Mouse (Mus musculus): ENCODE measurements at regions not wholly inside any gene's neighbourhood (a gene's known extent, or its start where the extent isn't known, plus 50 kb on each side); places are given as distances from the start of the nearest gene placed in this dataset.

GRCm38 (mm10) chr11:22631606-22632313 is 119.9 kb downstream of the Tmem17 start:
- Histone ChIP-seq H3K79me2 (ENCODE audit: control insufficient read depth, insufficient read depth) (no peaks in the 10 kb centered on the region), H3K27me3 (ENCODE audit: control insufficient read depth, insufficient read depth, insufficient read length) (no peaks in the 10 kb centered on the region), H3ac (ENCODE audit: control insufficient read depth, insufficient read length) (no peak overlapping the region), H3K4me2 (ENCODE audit: low read depth) (peak overlapping the region; percentile 63), H3K4me3 (no peak overlapping the region), H3K36me3 (ENCODE audit: control insufficient read depth, insufficient read depth) (no peaks in the 10 kb centered on the region)
- no peak for TF ChIP-seq POLR2A (IDR thresholded peaks at IDR 0.05; ENCODE audit: insufficient read length, low read depth)
- peak; percentile 75 for TF ChIP-seq USF1 (IDR thresholded peaks at IDR 0.05; ENCODE audit: low read depth)

GRCm38 (mm10) chr11:22632314-22632700 is 120.4 kb downstream of the Tmem17 start:
- peak overlapping the region; percentile 63 for H3K4me2 ChIP-seq (ENCODE audit: low read depth)
- H3K36me3 ChIP-seq (ENCODE audit: control insufficient read depth, insufficient read depth), result no peaks in the 10 kb centered on the region
- no peak overlapping the region for H3K4me3 ChIP-seq
- H3ac ChIP-seq (ENCODE audit: control insufficient read depth, insufficient read length), result no peak overlapping the region
- no peak for TF ChIP-seq E2F4 (IDR thresholded peaks at IDR 0.05; ENCODE audit: insufficient read depth)
- no peak for TF ChIP-seq POLR2AphosphoS2 (IDR thresholded peaks at IDR 0.05; ENCODE audit: insufficient read length, low read depth)
- TF ChIP-seq MAX (IDR thresholded peaks at IDR 0.05; ENCODE audit: low read depth), result no peak
- no peak for TF ChIP-seq TCF3 (IDR thresholded peaks at IDR 0.05; ENCODE audit: insufficient read length, low read depth)
- TF ChIP-seq MYOG (IDR thresholded peaks at IDR 0.05; ENCODE audit: control insufficient read depth in 1 of 3, insufficient read depth in 1 of 3, insufficient read length in 2 of 3, low read depth in 2 of 3), result no peak
- no peak for TF ChIP-seq REST (IDR thresholded peaks at IDR 0.05; ENCODE audit: insufficient read depth, insufficient read length)
- H3K79me2 ChIP-seq (ENCODE audit: control insufficient read depth, insufficient read depth), result no peaks in the 10 kb centered on the region
- no peaks in the 10 kb centered on the region for H3K27me3 ChIP-seq (ENCODE audit: control insufficient read depth, insufficient read depth, insufficient read length)

- Histone ChIP-seq H3K79me2 (ENCODE audit: control insufficient read depth, insufficient read depth) (no peaks in the 10 kb centered on the region), H3K36me3 (ENCODE audit: control insufficient read depth, insufficient read depth) (no peaks in the 10 kb centered on the region), H3K4me2 (ENCODE audit: low read depth) (peak overlapping the region; percentile 63), H3K4me3 (no peak overlapping the region), H3K27me3 (ENCODE audit: control insufficient read depth, insufficient read depth, insufficient read length) (no peaks in the 10 kb centered on the region), H3ac (ENCODE audit: control insufficient read depth, insufficient read length) (no peak overlapping the region)
- peak; percentile 77 for TF ChIP-seq CEBPB (IDR thresholded peaks at IDR 0.05; ENCODE audit: insufficient read depth, poor library complexity, severe bottlenecking)
- no peak for TF ChIP-seq E2F4 (IDR thresholded peaks at IDR 0.05; ENCODE audit: insufficient read depth)
- no peak for TF ChIP-seq MAX (IDR thresholded peaks at IDR 0.05; ENCODE audit: low read depth)
- TF ChIP-seq TCF3 (IDR thresholded peaks at IDR 0.05; ENCODE audit: insufficient read length, low read depth), result no peak
Observed at GRCm38 (mm10) chr11:22632988-22633387, 121.1 kb downstream of the Tmem17 start.

GRCm38 (mm10) chr11:22633961-22634360 is 122.1 kb downstream of the Tmem17 start:
- TF ChIP-seq E2F4 (IDR thresholded peaks at IDR 0.05; ENCODE audit: insufficient read depth) (no peak), MYOD1 (IDR thresholded peaks at IDR 0.05; ENCODE audit: control insufficient read depth in 1 of 3, insufficient read length in 2 of 3, low read depth in 2 of 3) (peak in 1 of 3 experiments; percentile 20), POLR2A (IDR thresholded peaks at IDR 0.05; ENCODE audit: insufficient read length, low read depth) (no peak)
- H3K4me2 ChIP-seq (ENCODE audit: low read depth), result no peak overlapping the region
- no peak overlapping the region for H3K4me3 ChIP-seq
- no peaks in the 10 kb centered on the region for H3K79me2 ChIP-seq (ENCODE audit: control insufficient read depth, insufficient read depth)
- no peaks in the 10 kb centered on the region for H3K36me3 ChIP-seq (ENCODE audit: control insufficient read depth, insufficient read depth)
- H3ac ChIP-seq (ENCODE audit: control insufficient read depth, insufficient read length), result no peak overlapping the region
- no peaks in the 10 kb centered on the region for H3K27me3 ChIP-seq (ENCODE audit: control insufficient read depth, insufficient read depth, insufficient read length)

GRCm38 (mm10) chr11:22635021-22635420 is 123.1 kb downstream of the Tmem17 start:
- H3K36me3 ChIP-seq (ENCODE audit: control insufficient read depth, insufficient read depth), result no peaks in the 10 kb centered on the region
- H3K4me3 ChIP-seq, result no peak overlapping the region
- no peak overlapping the region for H3K4me2 ChIP-seq (ENCODE audit: low read depth)
- H3K79me2 ChIP-seq (ENCODE audit: control insufficient read depth, insufficient read depth), result no peaks in the 10 kb centered on the region
- TF ChIP-seq CEBPB (IDR thresholded peaks at IDR 0.05; ENCODE audit: insufficient read depth, poor library complexity, severe bottlenecking) (no peak), TCF3 (IDR thresholded peaks at IDR 0.05; ENCODE audit: insufficient read length, low read depth) (no peak), USF1 (IDR thresholded peaks at IDR 0.05; ENCODE audit: low read depth) (no peak), SRF (IDR thresholded peaks at IDR 0.05; ENCODE audit: control insufficient read depth, insufficient read length, low read depth) (no peak), E2F4 (IDR thresholded peaks at IDR 0.05; ENCODE audit: insufficient read depth) (no peak), MYOG (IDR thresholded peaks at IDR 0.05; ENCODE audit: control insufficient read depth in 1 of 3, insufficient read depth in 1 of 3, insufficient read length in 2 of 3, low read depth in 2 of 3) (no peak), TCF12 (IDR thresholded peaks at IDR 0.05; ENCODE audit: insufficient read depth, poor library complexity, severe bottlenecking) (no peak), POLR2AphosphoS2 (IDR thresholded peaks at IDR 0.05; ENCODE audit: insufficient read length, low read depth) (no peak), POLR2A (IDR thresholded peaks at IDR 0.05; ENCODE audit: insufficient read length, low read depth) (no peak), MAX (IDR thresholded peaks at IDR 0.05; ENCODE audit: low read depth) (no peak), MYOD1 (IDR thresholded peaks at IDR 0.05; ENCODE audit: control insufficient read depth in 1 of 3, insufficient read length in 2 of 3, low read depth in 2 of 3) (no peak), REST (IDR thresholded peaks at IDR 0.05; ENCODE audit: insufficient read depth, insufficient read length) (no peak)
- H3K27me3 ChIP-seq (ENCODE audit: control insufficient read depth, insufficient read depth, insufficient read length), result no peaks in the 10 kb centered on the region
- H3ac ChIP-seq (ENCODE audit: control insufficient read depth, insufficient read length), result no peak overlapping the region

- H3K36me3 ChIP-seq (ENCODE audit: control insufficient read depth, insufficient read depth), result no peaks in the 10 kb centered on the region
- TF ChIP-seq MYOD1 (IDR thresholded peaks at IDR 0.05; ENCODE audit: control insufficient read depth in 1 of 3, insufficient read length in 2 of 3, low read depth in 2 of 3) (no peak), POLR2AphosphoS2 (IDR thresholded peaks at IDR 0.05; ENCODE audit: insufficient read length, low read depth) (no peak), MAX (IDR thresholded peaks at IDR 0.05; ENCODE audit: low read depth) (no peak), SRF (IDR thresholded peaks at IDR 0.05; ENCODE audit: control insufficient read depth, insufficient read length, low read depth) (no peak)
- no peak overlapping the region for H3K4me3 ChIP-seq
- no peak overlapping the region for H3ac ChIP-seq (ENCODE audit: control insufficient read depth, insufficient read length)
- no peak overlapping the region for H3K4me2 ChIP-seq (ENCODE audit: low read depth)
- no peaks in the 10 kb centered on the region for H3K27me3 ChIP-seq (ENCODE audit: control insufficient read depth, insufficient read depth, insufficient read length)
- no peaks in the 10 kb centered on the region for H3K79me2 ChIP-seq (ENCODE audit: control insufficient read depth, insufficient read depth)
Observed at GRCm38 (mm10) chr11:22636321-22636720, 124.4 kb downstream of the Tmem17 start.
